Mouse (Mus musculus) heart, postnatal 14 days (tissue): ENCODE data around the gene Elac2. TPM values are rescaled to one million over a fixed set of nuclear protein-coding genes. Genes with fewer than 3 reads are reported as not detected.

Experiments
- DNase-seq, 2 experiments: peaks; one replicate each; pipeline ENCODE4 v3.0.0; 2021 to 2022
- intact Hi-C: fragments of 180-260 bp; cut with DNase I; formaldehyde crosslinking; loops from one replicate; pipeline ENCODE4 v1.15.1; 2025
- total RNA-seq, 2 experiments: library from RNA; stranded (reverse); gene quantifications; 2 replicates each; pipeline ENCODE4 v1.2.3; 2021

The Elac2 gene
- total RNA-seq, 2 experiments from 2014 or later, result 19.5 to 21.3 TPM

GRCm38 (mm10) chr11:65013906-65014305 lies 35.1 kb downstream of the Elac2 start:
- intact Hi-C loops, result no loop called here
- no peak for DNase-seq

GRCm38 (mm10) chr11:65016754-65017153 lies 37.9 kb downstream of the Elac2 start:
- DNase-seq, result no peak
- intact Hi-C loops, result no loop called here

GRCm38 (mm10) chr11:65020744-65021143 lies 41.9 kb downstream of the Elac2 start:
- intact Hi-C loops, result no loop called here
- no peak for DNase-seq

- intact Hi-C loops, result no loop called here
- DNase-seq, result no peak
Measured at GRCm38 (mm10) chr11:65022771-65023170, 43.9 kb downstream of the Elac2 start.

- intact Hi-C loops, result no loop called here
- DNase-seq, result no peak
Measured at GRCm38 (mm10) chr11:65028049-65028448, 49.2 kb downstream of the Elac2 start.

- intact Hi-C loops, result no loop called here
- no peak for DNase-seq
Measured at GRCm38 (mm10) chr11:65030201-65030600, 51.4 kb downstream of the Elac2 start.

GRCm38 (mm10) chr11:65032221-65032620 lies 53.4 kb downstream of the Elac2 start:
- intact Hi-C loops, result no loop called here
- no peak for DNase-seq

- intact Hi-C loops, result no loop called here
- no peak for DNase-seq
Measured at GRCm38 (mm10) chr11:65038996-65039395, 60.2 kb downstream of the Elac2 start.

- intact Hi-C loops, result no loop called here
- no peak for DNase-seq
Measured at GRCm38 (mm10) chr11:65039517-65040095, 60.8 kb downstream of the Elac2 start.

GRCm38 (mm10) chr11:65040556-65040955 lies 61.7 kb downstream of the Elac2 start:
- DNase-seq, result no peak

GRCm38 (mm10) chr11:65049090-65049489 lies 70.3 kb downstream of the Elac2 start:
- intact Hi-C loops, result no loop called here
- DNase-seq, result no peak

More at GRCm38 (mm10) chr11:65040556-65040955, 61.7 kb downstream of the Elac2 start:
- intact Hi-C loops, result no loop called here

- intact Hi-C loops, result no loop called here
Measured at GRCm38 (mm10) chr11:65050819-65051218, 72.0 kb downstream of the Elac2 start.

More at GRCm38 (mm10) chr11:65050819-65051218, 72.0 kb downstream of the Elac2 start:
- DNase-seq, result no peak

Other genes starting within 250 kb of the Elac2 start
- under 1 TPM; 0.27 to 0.60 TPM for gene 1700086D15Rik, start 180.9 kb downstream of the Elac2 start, total RNA-seq
- 10 to 100 TPM; 16.7 to 18.9 TPM for gene Arhgap44, start 183.9 kb downstream of the Elac2 start, total RNA-seq